Mouse (Mus musculus) embryonic facial prominence, embryonic 12.5 days (tissue): ENCODE data around the gene Scnm1. TPM values are rescaled to one million over a fixed set of nuclear protein-coding genes. Genes with fewer than 3 reads are reported as not detected.

Experiments
- ATAC-seq: fragments of 200-750 bp; cut with Nextera tagmentation; 2 replicates; pipeline ENCODE4 v1.8.0; 2017; ENCODE audit not compliant: insufficient number of reproducible peaks, insufficient read depth, low FRiP score, low TSS enrichment
- H3K27ac ChIP-seq: fragments of 300-500 bp; sonication (generic); 2 replicates; pipeline ENCODE4 v1.5.1; 2016; ENCODE audit warnings: mild to moderate bottlenecking
- H3K27me3 ChIP-seq: fragments of 300-500 bp; sonication (generic); 2 replicates; pipeline ENCODE4 v1.6.1; 2016; ENCODE audit warnings: mild to moderate bottlenecking, moderate library complexity
- H3K36me3 ChIP-seq: fragments of 300-500 bp; sonication (generic); 2 replicates; pipeline ENCODE4 v1.6.1; 2016; ENCODE audit warnings: mild to moderate bottlenecking
- H3K4me1 ChIP-seq: fragments of 300-500 bp; sonication (generic); 2 replicates; pipeline ENCODE4 v1.6.1; 2016
- H3K4me2 ChIP-seq: fragments of 300-500 bp; sonication (generic); replicated peaks from 2 replicates; pipeline ENCODE4 v1.6.1; 2016; ENCODE audit warnings: mild to moderate bottlenecking, moderate library complexity
- H3K4me3 ChIP-seq: fragments of 300-500 bp; sonication (generic); 2 replicates; pipeline ENCODE4 v1.5.1; 2016; ENCODE audit warnings: mild to moderate bottlenecking
- H3K9ac ChIP-seq: fragments of 300-500 bp; sonication (generic); 2 replicates; pipeline ENCODE4 v1.6.1; 2016; ENCODE audit warnings: mild to moderate bottlenecking, moderate library complexity
- H3K9me3 ChIP-seq: fragments of 300-500 bp; sonication (generic); 2 replicates; pipeline ENCODE4 v1.6.1; 2016; ENCODE audit warnings: mild to moderate bottlenecking, moderate library complexity
- WGBS: fragments of 180-500 bp; shearing (Covaris S2); methylation state at CpG from one replicate; pipeline ENCODE4 v1.1.7; 2016; 5-methylcytosine and 5-hydroxymethylcytosine counted together
- microRNA-seq: library from miRNA; unstranded; fragments of <30 nt; microRNA quantifications from one replicate; pipeline ENCODE4, GENCODE M21; 2017
- polyA plus RNA-seq: library from polyadenylated mRNA; unstranded; fragments of >200 nt; fragmentation: Nextera tagmentation; extraction: Ambion mirVana; gene quantifications from 2 replicates; pipeline ENCODE4 v1.2.1, GENCODE M21; 2016

The Scnm1 gene
- polyA plus RNA-seq, 1 experiment from 2014 or later, result 73.4 TPM

DNA sequence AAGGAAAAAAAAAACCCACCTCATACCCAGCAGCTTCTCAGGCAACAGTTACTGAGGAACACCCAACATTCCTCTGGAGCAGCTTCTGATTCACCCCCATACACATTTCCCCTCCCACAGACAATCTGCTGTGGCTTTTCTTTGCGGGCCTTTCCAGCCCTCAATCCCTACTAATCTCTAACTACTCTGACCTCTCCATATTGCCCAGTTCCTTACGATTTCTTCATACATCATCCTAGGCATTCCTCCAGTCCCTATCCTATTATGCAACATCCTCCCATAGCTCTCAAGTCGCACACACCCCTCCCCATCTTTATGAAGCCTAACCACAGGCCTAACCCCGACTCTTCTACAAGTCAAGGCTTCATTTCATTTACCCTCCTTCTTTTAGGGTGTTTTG is 28.7 kb downstream of the Scnm1 start:
- no peaks in the 10 kb centered on the region for H3K27me3 ChIP-seq
- H3K36me3 ChIP-seq, result no peaks in the 10 kb centered on the region
- H3K4me3 ChIP-seq, result peak overlapping the region; percentile 98
- no peaks in the 10 kb centered on the region for H3K9me3 ChIP-seq
- no peak for ATAC-seq
- peaks cover 10% of the 10 kb centered on the region; the same call in 1 of the 2 replicates for H3K4me1 ChIP-seq
- H3K4me2 ChIP-seq, result peak overlapping the region; percentile 76
- H3K9ac ChIP-seq, result peak overlapping the region; percentile 94
- no peak overlapping the region for H3K27ac ChIP-seq
- WGBS, result 69% methylated on average over 4 of the region's 4 CpGs

DNA sequence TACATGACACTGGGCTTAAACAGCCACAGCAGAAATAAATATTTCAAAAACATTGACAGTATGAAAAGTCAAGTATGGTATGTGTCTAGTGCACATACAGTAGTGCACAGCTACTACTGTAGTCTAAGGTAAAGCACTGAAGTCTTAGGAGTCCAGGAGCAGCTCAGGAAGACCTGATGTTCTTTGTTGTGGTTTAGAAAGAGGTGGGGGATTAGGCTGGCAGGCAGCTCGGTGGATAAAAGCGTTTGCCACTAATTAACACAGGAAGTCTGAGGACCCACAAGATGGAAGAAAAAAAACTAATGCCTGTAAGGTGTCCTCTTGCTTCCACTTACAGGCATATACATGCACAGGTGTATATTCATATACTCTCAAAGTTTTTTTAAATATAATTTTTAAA is 33.0 kb downstream of the Scnm1 start:
- no peak for ATAC-seq
- no peak overlapping the region for H3K4me2 ChIP-seq
- H3K9me3 ChIP-seq, result no peaks in the 10 kb centered on the region
- no peak overlapping the region for H3K4me3 ChIP-seq
- peaks cover 10% of the 10 kb centered on the region; the same call in 1 of the 2 replicates for H3K4me1 ChIP-seq
- H3K27me3 ChIP-seq, result no peaks in the 10 kb centered on the region
- WGBS, result 34% methylated on average over 2 of the region's 2 CpGs
- no peak overlapping the region for H3K27ac ChIP-seq
- H3K36me3 ChIP-seq, result peaks cover 8% of the 10 kb centered on the region
- H3K9ac ChIP-seq, result no peak overlapping the region

DNA sequence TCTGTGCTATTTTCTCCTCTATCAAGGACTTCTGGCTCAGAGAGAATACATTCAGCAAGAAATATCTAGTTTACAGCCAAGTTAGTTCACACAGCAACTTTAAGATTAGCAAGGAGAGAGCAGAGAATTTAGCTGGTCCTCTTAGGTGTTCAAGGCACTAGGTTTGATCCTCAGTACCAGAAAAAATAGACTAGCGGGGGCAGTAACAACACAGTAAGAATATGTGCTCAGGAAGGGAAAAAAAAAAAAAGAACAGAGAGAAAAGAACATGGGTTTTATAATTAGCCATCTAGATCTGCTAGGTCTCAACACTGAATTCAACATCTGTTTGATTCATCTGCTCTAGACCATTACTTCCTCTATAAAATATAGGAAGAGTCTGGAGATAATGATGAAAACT is 45.7 kb downstream of the Scnm1 start:
- WGBS, result 90% methylated on average over 1 of the region's 1 CpGs
- Histone ChIP-seq H3K36me3 (peaks cover 16% of the 10 kb centered on the region), H3K4me1 (no peaks in the 10 kb centered on the region)

More for the DNA sequence above, 45.7 kb downstream of the Scnm1 start:
- no peak for ATAC-seq
- no peaks in the 10 kb centered on the region for H3K27me3 ChIP-seq
- no peaks in the 10 kb centered on the region for H3K9me3 ChIP-seq
- H3K4me2 ChIP-seq, result no peak overlapping the region
- no peak overlapping the region for H3K4me3 ChIP-seq
- no peak overlapping the region for H3K9ac ChIP-seq
- H3K27ac ChIP-seq, result no peak overlapping the region

Small RNAs within 50 kb of the gene (microRNA-seq; reads per million reads assigned to microRNA genes)
- not detected for gene Mir8099-1

Other genes with a start within 250 kb of the Scnm1 start
- gene Psmb4, start 247.1 kb downstream of the Scnm1 start, polyA plus RNA-seq, result 313 and 349 TPM in 2 replicates
- 18.7 and 18.8 TPM in 2 replicates for gene Selenbp1, start 201.0 kb downstream of the Scnm1 start, polyA plus RNA-seq
- gene Rfx5, start 179.9 kb downstream of the Scnm1 start, polyA plus RNA-seq, result 12.0 and 13.3 TPM in 2 replicates
- 25.6 and 26.1 TPM in 2 replicates for gene Pi4kb, start 159.3 kb downstream of the Scnm1 start, polyA plus RNA-seq
- gene Zfp687, start 118.6 kb downstream of the Scnm1 start, polyA plus RNA-seq, result 28.7 and 31.3 TPM in 2 replicates
- 295 TPM in 2 replicates for gene Psmd4, start 91.4 kb downstream of the Scnm1 start, polyA plus RNA-seq
- 24.4 and 24.9 TPM in 2 replicates for gene Pip5k1a, start 27.1 kb downstream of the Scnm1 start, polyA plus RNA-seq
- gene Vps72, start 23.0 kb downstream of the Scnm1 start, polyA plus RNA-seq, result 221 and 227 TPM in 2 replicates
- gene Tmod4, start 9.5 kb downstream of the Scnm1 start, polyA plus RNA-seq, result 0.57 and 1.0 TPM in 2 replicates
- gene Lysmd1, start 77 bp upstream of the Scnm1 start, polyA plus RNA-seq, result 18.2 and 19.4 TPM in 2 replicates
- gene Tnfaip8l2, start 8.3 kb upstream of the Scnm1 start, polyA plus RNA-seq, result 2.0 and 2.3 TPM in 2 replicates
- 24.2 and 26.4 TPM in 2 replicates for gene Sema6c, start 26.4 kb upstream of the Scnm1 start, polyA plus RNA-seq
- 14.7 and 15.3 TPM in 2 replicates for gene Gabpb2, start 83.9 kb upstream of the Scnm1 start, polyA plus RNA-seq
- gene Cdc42se1, start 94.7 kb upstream of the Scnm1 start, polyA plus RNA-seq, result 82.3 and 86.8 TPM in 2 replicates
- gene Mllt11, start 98.2 kb upstream of the Scnm1 start, polyA plus RNA-seq, result 24.9 and 32.9 TPM in 2 replicates
- 0.49 and 0.70 TPM in 2 replicates for gene Gm128, start 107.6 kb upstream of the Scnm1 start, polyA plus RNA-seq
- 1.8 and 2.5 TPM in 2 replicates for gene Bnipl, start 117.2 kb upstream of the Scnm1 start, polyA plus RNA-seq
- gene Mindy1, start 147.3 kb upstream of the Scnm1 start, polyA plus RNA-seq, result 43.3 TPM in 2 replicates
- 25.7 and 26.4 TPM in 2 replicates for gene Prune1, start 148.1 kb upstream of the Scnm1 start, polyA plus RNA-seq
- 1.3 and 1.6 TPM in 2 replicates for gene Anxa9, start 173.2 kb upstream of the Scnm1 start, polyA plus RNA-seq
- 155 and 156 TPM in 2 replicates for gene Cers2, start 180.8 kb upstream of the Scnm1 start, polyA plus RNA-seq
- gene Setdb1, start 223.2 kb upstream of the Scnm1 start, polyA plus RNA-seq, result 61.8 and 63.6 TPM in 2 replicates